In genomic region chr10:69179341-69179740, GRCm38 (mm10) we compare ENCODE assay signal across 22 mouse cellular contexts. TPM values are rescaled to one million over a fixed set of nuclear protein-coding genes. Genes with fewer than 3 reads are reported as not detected.
DNase-seq lines count a peak whose midpoint lies in the region; ATAC-seq and TF ChIP-seq lines count a peak whose summit lies in the region.
"Had no signal": no experiment of that assay in that cellular context is flagged by ENCODE, and none has a peak within 500 bp of the region (broad histone marks: within the 10 kb centered on the region; RNA-seq: fewer than 3 reads in every experiment).

No protein-coding gene starts in this region.

- no peaks in the 10 kb centered on the region for H3K4me1 ChIP-seq in kidney, adult 2 months (ENCODE audit: control insufficient read depth, insufficient read depth, low read length)
- H3K4me1 ChIP-seq in kidney, embryonic 14.5 days (ENCODE audit: control insufficient read depth, insufficient read depth, low read length): no peaks in the 10 kb centered on the region
- H3K4me1 ChIP-seq in E14TG2a.4 (replicated peaks; ENCODE audit: low read depth, low read length): no peaks in the 10 kb centered on the region
- no peaks in the 10 kb centered on the region for H3K4me1 ChIP-seq in ES-E14 (ENCODE audit: control insufficient read depth in 2 of 2, insufficient read depth in 2 of 2, low read length in 2 of 2, poor library complexity in 1 of 2)
- no peaks in the 10 kb centered on the region for H3K4me1 ChIP-seq in bone marrow, adult 2 months (ENCODE audit: control insufficient read depth, insufficient read depth, low read length)
- H3K4me1 ChIP-seq: embryonic facial prominence, embryonic 10.5 days; heart, embryonic 10.5 days; hindbrain, embryonic 13.5 days had no signal

- no peaks in the 10 kb centered on the region for H3K27me3 ChIP-seq in kidney, adult 2 months (replicated peaks; ENCODE audit: control insufficient read depth, insufficient read depth, low read length)
- H3K27me3 ChIP-seq in kidney, embryonic 14.5 days (ENCODE audit: control insufficient read depth, insufficient read depth, low read length): no peaks in the 10 kb centered on the region
- no peaks in the 10 kb centered on the region for H3K27me3 ChIP-seq in E14TG2a.4 (ENCODE audit: insufficient read depth, low read length)
- H3K27me3 ChIP-seq: CH12.LX; hindbrain, embryonic 13.5 days had no signal

- no peak overlapping the region for H3K4me3 ChIP-seq in kidney, adult 2 months (ENCODE audit: insufficient read depth, low read depth, low read length)
- H3K4me3 ChIP-seq in kidney, embryonic 14.5 days (ENCODE audit: low read length): no peak overlapping the region
- H3K4me3 ChIP-seq in E14TG2a.4 (replicated peaks; ENCODE audit: low read length) (no peak overlapping the region), ES-E14 (ENCODE audit: insufficient read depth in 1 of 2, low read depth in 1 of 2, low read length in 2 of 2, poor library complexity in 1 of 2, severe bottlenecking in 1 of 2) (no peak overlapping the region)
- no peak overlapping the region for H3K4me3 ChIP-seq in bone marrow, adult 2 months (replicated peaks; ENCODE audit: control insufficient read depth, low read depth, low read length)
- H3K4me3 ChIP-seq: embryonic facial prominence, embryonic 10.5 days; gastrocnemius, adult 2 months; heart, embryonic 10.5 days; hindbrain, embryonic 13.5 days had no signal

- H3K9ac ChIP-seq in kidney, embryonic 14.5 days (ENCODE audit: low read depth, low read length): no peak overlapping the region
- no peak overlapping the region for H3K9ac ChIP-seq in ES-E14 (ENCODE audit: insufficient read depth, low read depth, low read length, poor library complexity, severe bottlenecking)
- H3K9ac ChIP-seq: hindbrain, embryonic 13.5 days had no signal

- H3K36me3 ChIP-seq in kidney, adult 2 months (ENCODE audit: control insufficient read depth, insufficient read depth, low read length): no peaks in the 10 kb centered on the region; the same call in 1 of the 2 replicates
- no peaks in the 10 kb centered on the region for H3K36me3 ChIP-seq in kidney, embryonic 14.5 days (ENCODE audit: control insufficient read depth, insufficient read depth, low read length)
- H3K36me3 ChIP-seq in E14TG2a.4 (ENCODE audit: insufficient read depth, low read length): no peaks in the 10 kb centered on the region
- no peaks in the 10 kb centered on the region for H3K36me3 ChIP-seq in ES-E14 (ENCODE audit: control insufficient read depth, insufficient read depth, low read length, poor library complexity, severe bottlenecking)
- H3K36me3 ChIP-seq: embryonic facial prominence, embryonic 10.5 days; heart, embryonic 10.5 days; hindbrain, embryonic 13.5 days had no signal

- H3K27ac ChIP-seq in kidney, adult 2 months (ENCODE audit: insufficient read depth, low read depth, low read length): no peak overlapping the region
- no peak overlapping the region for H3K27ac ChIP-seq in kidney, embryonic 14.5 days (ENCODE audit: low read depth, low read length)
- H3K27ac ChIP-seq in ES-E14 (ENCODE audit: insufficient read depth, low read depth, low read length, poor library complexity, severe bottlenecking): no peak overlapping the region
- no peak overlapping the region for H3K27ac ChIP-seq in bone marrow, adult 2 months (ENCODE audit: control insufficient read depth, insufficient read depth, low read depth, low read length, poor library complexity)
- H3K27ac ChIP-seq: embryonic facial prominence, embryonic 10.5 days; gastrocnemius, adult 2 months; heart, embryonic 10.5 days; hindbrain, embryonic 13.5 days; hindbrain, postnatal 0 days had no signal

- no peak for TF ChIP-seq POLR2A in kidney, adult 2 months (IDR thresholded peaks at IDR 0.05; ENCODE audit: low read depth, low read length)
- TF ChIP-seq POLR2A in bone marrow, adult 2 months (IDR thresholded peaks at IDR 0.05; ENCODE audit: borderline replicate concordance, control insufficient read depth, low read depth, low read length): no peak

- 0 out of 2 replicates have a peak, but pooled peaks have one; percentile 6 for TF ChIP-seq CTCF in kidney, adult 2 months (conservative IDR thresholded peaks at IDR 0.05; ENCODE audit: insufficient read depth, insufficient read length, low read depth, low read length)
- peak; percentile 65 for TF ChIP-seq CTCF in E14TG2a.4 (conservative IDR thresholded peaks at IDR 0.05; ENCODE audit: low read length)
- 0 out of 2 replicates have a peak, but pooled peaks have one; percentile 9 for TF ChIP-seq CTCF in bone marrow, adult 2 months (IDR thresholded peaks at IDR 0.05; ENCODE audit: control insufficient read depth, insufficient read depth, low read length)

- in situ Hi-C loops in ES-E14 (cut with MboI; ENCODE audit: low sequenced_read_pairs in 2 of 2, unreplicated experiment in 2 of 2): no loop called here

- DNase-seq in kidney, adult 2 months: no peak
- DNase-seq in ES-E14 (ENCODE audit: low read depth, low spot score): no peak
- DNase-seq in cerebellum, adult 9-10 months: no peak
- no peak for DNase-seq in gastrocnemius, postnatal 25 days
- DNase-seq: adrenal gland, postnatal 10 days; cerebellum, adult 11-12 months; cerebellum, postnatal 10 days; gastrocnemius, adult 2 months; gastrocnemius, postnatal 36 days; heart, adult 18-20 months; heart, postnatal 10 days had no signal

- H3K9me3 ChIP-seq in kidney, embryonic 14.5 days (ENCODE audit: control insufficient read depth, low read length): peaks cover 4% of the 10 kb centered on the region; the same call in 1 of the 2 replicates
- H3K9me3 ChIP-seq in E14TG2a.4 (ENCODE audit: low read length): no peaks in the 10 kb centered on the region
- no peaks in the 10 kb centered on the region for H3K9me3 ChIP-seq in ES-E14 (ENCODE audit: control insufficient read depth, insufficient read depth, low read depth, low read length)
- H3K9me3 ChIP-seq: heart, embryonic 10.5 days had no signal

- no peak for ATAC-seq in kidney, embryonic 14.5 days (ENCODE audit: low FRiP score, low TSS enrichment)
- ATAC-seq: forebrain, embryonic 14.5 days; hindbrain, postnatal 0 days; intestine, embryonic 16.5 days had no signal

- no peak overlapping the region for H3K4me2 ChIP-seq in kidney, embryonic 14.5 days (replicated peaks; ENCODE audit: low read depth, low read length)
- H3K4me2 ChIP-seq: hindbrain, embryonic 13.5 days had no signal

- 96% methylated on average over 1 of the region's 1 CpGs for WGBS in kidney, adult 2 months
- 100% methylated on average over 1 of the region's 1 CpGs for WGBS in kidney, embryonic 14.5 days
- 89% methylated on average over 1 of the region's 1 CpGs for WGBS in bone marrow, adult 2 months

TF ChIP-seq in ES-E14, 5 proteins besides CTCF, POLR2A, EP300 and RAD21:
- TF ChIP-seq MAFK (IDR thresholded peaks at IDR 0.05; ENCODE audit: insufficient read depth, low read depth, low read length): no peak
- TF ChIP-seq ZNF384 (IDR thresholded peaks at IDR 0.05; ENCODE audit: low read depth, low read length): peak; percentile 45; the same call in 1 of the 2 replicates

RNA-seq across cellular contexts. Expression of gene Rhobtb1, which starts 28.1 kb away (rescaled TPM):
- 17.0 and 20.6 TPM in 2 replicates for polyA plus RNA-seq in kidney, adult 2 months (2012; rRNA removed)
- polyA plus RNA-seq in kidney, embryonic 14.5 days (2014; fragmentation: Nextera tagmentation; extraction: Ambion mirVana): 20.3 and 26.6 TPM in 2 replicates
- total RNA-seq in ES-E14 (2012; rRNA removed): 0.95 and 2.7 TPM in 2 replicates
- polyA plus RNA-seq in bone marrow, adult 2 months (2011; ENCODE audit: insufficient read depth, insufficient read length, low replicate concordance, missing spikeins): 1.8 and 2.2 TPM in 2 replicates
- total RNA-seq in gastrocnemius, postnatal 25 days (2021): 10 to 100 TPM; 10.3 to 17.2 TPM
- total RNA-seq: MEL had no signal

RNA-seq across cellular contexts. Expression of gene A930033H14Rik, which starts 33.6 kb away (rescaled TPM):
- 0.94 and 1.1 TPM in 2 replicates for polyA plus RNA-seq in kidney, adult 2 months (2012; rRNA removed)
- polyA plus RNA-seq in kidney, embryonic 14.5 days (2014; fragmentation: Nextera tagmentation; extraction: Ambion mirVana): 1.5 and 2.6 TPM in 2 replicates
- total RNA-seq in ES-E14 (2012; rRNA removed): 0.45 TPM in 1 of 2 replicates, not detected in the other
- 0.75 TPM in 1 of 2 replicates, not detected in the other for polyA plus RNA-seq in bone marrow, adult 2 months (2011; ENCODE audit: insufficient read depth, insufficient read length, low replicate concordance, missing spikeins)
- 1 to 10 TPM; 2.7 to 2.8 TPM for total RNA-seq in gastrocnemius, postnatal 25 days (2021)
- total RNA-seq: MEL had no signal

Comparison
In these comparisons a context has a peak if more than half of its experiments do, and no peak if none do; other contexts are left out.
1. CTCF ChIP-seq: peak in every context shown above with its lines; median percentile 65 in E14TG2a.4; 9 in bone marrow, adult 2 months; 6 in kidney, adult 2 months.